Mouse (Mus musculus) intestine, postnatal 0 days (tissue): ENCODE results near the gene Cabp1. TPM values are rescaled to one million over a fixed set of nuclear protein-coding genes. Genes with fewer than 3 reads are reported as not detected.
"Not testable (repeated sequence)": the region's sequence is repeated elsewhere in the genome, so short reads cannot be mapped to it uniquely, and the experiment has no call there.

Source experiments
- ATAC-seq: fragments of 200-750 bp; cut with Nextera tagmentation; 2 replicates; pipeline ENCODE4 v1.8.0; 2017; ENCODE audit warnings: mild to moderate bottlenecking, moderate TSS enrichment, moderate library complexity
- H3K27ac ChIP-seq: fragments of 300-500 bp; sonication (generic); 2 replicates; pipeline ENCODE4 v1.5.1; 2014; ENCODE audit warnings: mild to moderate bottlenecking, low read depth, low read length, moderate library complexity
- H3K27me3 ChIP-seq: fragments of 300-500 bp; sonication (generic); replicated peaks from 2 replicates; pipeline ENCODE4 v1.6.1; 2014; ENCODE audit warnings: low read length, mixed read lengths; ENCODE audit not compliant: control insufficient read depth, insufficient read depth
- H3K36me3 ChIP-seq: fragments of 300-500 bp; sonication (generic); 2 replicates; pipeline ENCODE4 v1.6.1; 2014; ENCODE audit warnings: mild to moderate bottlenecking, moderate library complexity; ENCODE audit not compliant: control insufficient read depth, insufficient read depth
- H3K4me1 ChIP-seq: fragments of 300-500 bp; sonication (generic); replicated peaks from 2 replicates; pipeline ENCODE4 v1.6.1; 2014; ENCODE audit warnings: antibody characterized with exemption, low read length, mixed read lengths; ENCODE audit not compliant: control insufficient read depth, insufficient read depth
- H3K4me2 ChIP-seq: fragments of 300-500 bp; sonication (generic); replicated peaks from 2 replicates; pipeline ENCODE4 v1.6.1; 2014; ENCODE audit warnings: low read depth, mild to moderate bottlenecking, moderate library complexity
- H3K4me3 ChIP-seq: fragments of 300-500 bp; sonication (generic); 2 replicates; pipeline ENCODE4 v1.5.1; 2014; ENCODE audit warnings: low read depth, low read length
- H3K9ac ChIP-seq: fragments of 300-500 bp; sonication (generic); 2 replicates; pipeline ENCODE4 v1.6.1; 2014; ENCODE audit warnings: mild to moderate bottlenecking, low read depth, low read length
- H3K9me3 ChIP-seq: fragments of 300-500 bp; sonication (generic); 2 replicates; pipeline ENCODE4 v1.6.1; 2016; ENCODE audit warnings: mixed run types; ENCODE audit not compliant: control insufficient read depth
- CTCF ChIP-seq: sonication (generic); IDR thresholded peaks from 2 replicates; pipeline ENCODE4 v1.5.1; 2016; ENCODE audit warnings: low read depth, mild to moderate bottlenecking, control low read depth, antibody characterized with exemption, moderate library complexity
- WGBS: fragments of 180-500 bp; shearing (Covaris S2); extraction: QIAGEN DNeasy Blood & Tissue Kit; methylation state at CpG from one replicate; pipeline ENCODE4 v1.1.7; 2014; 5-methylcytosine and 5-hydroxymethylcytosine counted together
- polyA plus RNA-seq: library from polyadenylated mRNA; unstranded; fragments of >200 nt; fragmentation: Nextera tagmentation; extraction: Ambion mirVana; gene quantifications from 2 replicates; pipeline ENCODE4 v1.2.1, GENCODE M21; 2015

The Cabp1 gene
- polyA plus RNA-seq, 1 experiment from 2014 or later = 0.57 TPM

DNA sequence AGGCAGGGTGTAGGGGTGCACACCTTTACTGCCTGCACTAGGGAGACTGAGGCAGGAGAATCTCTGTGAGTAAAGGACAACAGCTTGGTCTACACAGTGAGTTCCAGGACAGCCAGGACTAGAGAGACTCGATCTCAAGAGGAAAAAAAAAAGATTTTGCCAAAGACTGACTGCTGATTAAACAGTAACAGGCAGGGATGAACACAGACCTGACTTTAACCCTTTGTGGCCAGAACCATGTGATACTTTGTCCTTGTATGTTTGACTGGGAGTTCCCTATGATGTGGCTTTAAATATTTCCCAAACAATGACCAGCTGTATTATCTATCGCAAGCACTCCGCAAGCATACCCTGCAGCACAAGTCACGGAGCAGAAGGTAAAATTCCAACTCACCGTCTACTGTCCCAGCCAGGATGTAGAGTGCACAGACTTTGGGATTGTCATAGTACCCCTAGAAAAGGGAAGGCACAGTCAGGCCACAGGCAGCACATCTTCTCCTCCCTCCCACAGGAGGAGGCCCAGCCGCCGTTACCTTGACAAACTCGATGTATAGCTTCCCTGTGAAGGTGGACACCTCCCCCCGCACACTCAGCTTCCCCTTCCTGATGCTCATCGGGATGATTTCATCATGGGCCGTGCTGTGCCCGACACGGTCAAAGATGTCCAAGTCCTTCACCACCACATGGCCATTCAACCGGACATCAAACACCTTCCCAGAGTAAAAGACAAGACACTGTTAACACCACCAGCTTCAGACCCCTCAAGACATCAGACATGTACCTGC, 44.3 kb downstream of the Cabp1 start:
- Histone ChIP-seq H3K4me3 (no peak overlapping the region), H3K27ac (peak overlapping the region; percentile 60), H3K9ac (no peak overlapping the region), H3K4me2 (no peak overlapping the region), H3K4me1 (no peaks in the 10 kb centered on the region; the same call in 1 of the 2 replicates), H3K27me3 (no peaks in the 10 kb centered on the region), H3K36me3 (peaks cover 58% of the 10 kb centered on the region), H3K9me3 (no peaks in the 10 kb centered on the region)
- no peak for TF ChIP-seq CTCF
- WGBS = 87% methylated on average over 14 of the region's 14 CpGs
- ATAC-seq = no peak

DNA sequence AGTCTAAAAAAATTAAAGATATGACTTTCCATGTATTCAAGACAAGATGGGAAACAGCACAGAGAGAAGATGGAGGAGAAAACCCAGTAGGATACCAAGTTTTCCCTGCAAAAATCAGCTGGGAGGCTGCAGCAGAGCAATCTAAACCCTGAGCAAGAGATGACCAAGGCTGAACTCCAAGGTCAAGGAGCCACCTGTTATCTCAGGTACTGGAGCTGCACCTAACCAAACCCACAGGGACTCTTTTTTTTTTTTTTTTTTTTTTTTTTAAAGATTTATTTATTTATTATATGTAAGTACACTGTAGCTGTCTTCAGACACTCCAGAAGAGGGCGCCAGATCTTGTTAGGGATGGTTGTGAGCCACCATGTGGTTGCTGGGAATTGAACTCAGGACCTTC, 45.3 kb downstream of the Cabp1 start:
- H3K9ac ChIP-seq, H3K4me1 ChIP-seq, H3K4me2 ChIP-seq, ATAC-seq, H3K27me3 ChIP-seq, H3K4me3 ChIP-seq, H3K27ac ChIP-seq, H3K9me3 ChIP-seq: not testable (repeated sequence)
- peak; percentile 7; the same call in 1 of the 2 replicates for TF ChIP-seq CTCF
- WGBS = no CpG with 5 or more reads among the region's 1 CpGs
- H3K36me3 ChIP-seq = peaks cover 60% of the 10 kb centered on the region

DNA sequence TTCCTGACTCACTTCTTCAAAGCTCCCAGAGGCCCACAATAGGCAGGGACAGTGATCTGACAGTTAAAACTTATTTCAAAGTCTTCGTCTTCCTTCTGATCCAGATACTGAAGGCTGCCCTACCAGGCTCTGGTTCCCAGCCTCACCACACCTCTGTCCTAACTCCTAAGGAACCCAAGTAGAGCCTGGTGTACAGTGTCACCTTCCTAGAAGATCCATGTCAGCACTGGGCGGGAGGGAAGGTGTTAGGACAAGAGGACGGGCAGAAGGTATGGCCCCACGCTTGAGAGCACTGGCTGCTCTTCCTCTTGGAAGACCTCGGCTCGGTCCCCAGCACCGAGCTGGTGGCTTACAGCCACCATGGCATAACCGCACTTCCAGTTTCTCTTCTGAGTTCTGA, 45.8 kb downstream of the Cabp1 start:
- Histone ChIP-seq H3K4me2 (no peak overlapping the region), H3K27me3 (no peaks in the 10 kb centered on the region), H3K9ac (no peak overlapping the region), H3K4me1 (no peaks in the 10 kb centered on the region), H3K27ac (no peak overlapping the region), H3K4me3 (no peak overlapping the region), H3K36me3 (peaks cover 65% of the 10 kb centered on the region), H3K9me3 (no peaks in the 10 kb centered on the region)
- TF ChIP-seq CTCF = no peak
- 84% methylated on average over 8 of the region's 8 CpGs for WGBS
- no peak for ATAC-seq

DNA sequence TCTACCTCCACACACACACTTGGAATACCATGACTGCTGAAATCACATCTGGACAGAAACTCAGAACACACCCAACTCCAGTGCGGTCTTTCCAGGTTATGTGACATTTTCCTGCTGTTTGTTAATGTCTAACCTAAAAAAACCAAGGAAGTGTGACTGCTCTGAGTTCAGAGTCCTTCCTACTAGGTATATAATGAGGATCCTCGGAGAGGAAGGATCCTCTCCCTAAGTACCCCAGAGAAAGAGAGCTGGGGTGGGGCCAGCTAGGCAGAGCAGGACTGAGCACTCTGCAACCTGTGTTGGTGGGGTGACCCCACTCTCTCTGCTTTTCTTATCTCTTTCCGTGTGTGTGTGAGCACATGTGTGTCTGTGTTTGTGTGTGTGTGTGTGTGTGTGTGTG, 46.8 kb downstream of the Cabp1 start:
- Histone ChIP-seq H3K36me3 (peaks cover 66% of the 10 kb centered on the region), H3K27ac (peak overlapping the region; percentile 54), H3K4me1 (no peaks in the 10 kb centered on the region), H3K27me3 (no peaks in the 10 kb centered on the region), H3K9ac (no peak overlapping the region), H3K4me3 (no peak overlapping the region), H3K4me2 (no peak overlapping the region), H3K9me3 (no peaks in the 10 kb centered on the region)
- peak; percentile 61 for ATAC-seq
- no peak for TF ChIP-seq CTCF
- 43% methylated on average over 3 of the region's 3 CpGs for WGBS

DNA sequence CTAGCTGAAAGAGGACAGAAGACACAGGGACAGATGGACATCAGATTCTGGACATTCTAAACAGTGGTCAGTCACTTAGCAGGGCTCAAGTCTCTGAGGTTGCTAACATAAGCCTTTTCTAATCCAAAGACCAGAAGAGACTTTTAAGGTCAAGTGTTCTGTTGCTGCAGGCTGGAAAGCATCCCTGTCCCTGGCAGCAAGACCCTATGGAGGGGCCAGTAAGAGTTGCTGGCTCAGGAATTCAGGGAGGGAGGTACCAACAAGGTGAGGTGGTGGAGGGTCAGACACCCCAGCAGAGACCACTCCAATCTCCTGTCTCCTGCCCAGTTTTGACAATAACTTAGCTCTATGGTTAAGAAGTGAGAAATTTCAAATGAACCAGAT, 47.4 kb downstream of the Cabp1 start:
- TF ChIP-seq CTCF = no peak
- no peak overlapping the region for H3K9ac ChIP-seq
- no peak overlapping the region for H3K4me2 ChIP-seq
- H3K36me3 ChIP-seq = peaks cover 66% of the 10 kb centered on the region
- no peak for ATAC-seq
- H3K9me3 ChIP-seq = no peaks in the 10 kb centered on the region
- H3K4me3 ChIP-seq = no peak overlapping the region
- H3K4me1 ChIP-seq = no peaks in the 10 kb centered on the region
- no peak overlapping the region for H3K27ac ChIP-seq
- no peaks in the 10 kb centered on the region for H3K27me3 ChIP-seq

DNA sequence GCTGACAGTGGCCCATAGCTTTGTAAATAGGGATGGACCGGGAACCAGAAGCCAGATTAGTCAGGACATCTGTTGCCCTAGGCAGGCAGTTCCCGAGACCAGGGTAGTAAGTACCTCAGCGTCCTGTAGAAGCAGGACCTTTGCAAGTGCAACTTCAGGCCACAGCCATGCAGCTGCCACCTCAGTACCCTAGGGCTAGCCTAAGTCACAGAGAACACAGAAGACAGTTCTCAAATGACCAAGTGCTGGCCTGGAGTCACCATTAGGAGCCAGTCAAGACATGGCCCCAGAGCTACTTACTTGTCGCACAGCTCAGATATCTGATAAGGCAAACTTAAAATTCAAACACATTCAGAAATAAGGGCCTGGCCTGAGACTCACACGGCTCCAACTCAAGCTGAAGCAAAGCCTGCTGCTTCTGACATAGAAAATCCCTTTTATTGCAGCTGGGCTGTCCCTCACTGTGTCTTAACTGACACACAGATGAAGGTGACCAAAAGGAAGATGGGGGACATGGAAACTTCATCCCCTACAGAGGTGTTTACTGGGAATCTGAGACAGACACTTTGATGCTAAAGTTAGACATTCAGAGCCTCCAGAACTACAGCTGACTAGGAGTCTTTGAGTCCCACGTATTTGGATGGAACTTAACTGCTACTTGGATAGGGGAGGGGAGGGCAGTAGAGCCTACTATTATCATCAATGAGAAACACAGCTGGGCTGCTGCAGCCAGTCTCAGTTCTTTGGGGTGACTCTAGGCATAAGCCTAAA, 48.0 kb downstream of the Cabp1 start:
- ATAC-seq = no peak
- H3K9ac ChIP-seq = no peak overlapping the region

More for the DNA sequence above, 48.0 kb downstream of the Cabp1 start:
- Histone ChIP-seq H3K4me1 (no peaks in the 10 kb centered on the region), H3K4me3 (no peak overlapping the region), H3K36me3 (peaks cover 66% of the 10 kb centered on the region), H3K27me3 (no peaks in the 10 kb centered on the region), H3K4me2 (no peak overlapping the region), H3K9me3 (no peaks in the 10 kb centered on the region), H3K27ac (no peak overlapping the region)
- no peak for TF ChIP-seq CTCF
- 79% methylated on average over 6 of the region's 6 CpGs for WGBS
